Mouse (Mus musculus) E14TG2a.4 (cell line): Measurements from ENCODE around the gene Sectm1b.

Experiments used
- H3K27me3 ChIP-seq: 2 replicates; pipeline ENCODE4 v1.6.1; 2014; ENCODE audit warnings: low read length, control low read depth; ENCODE audit not compliant: insufficient read depth
- H3K36me3 ChIP-seq: 2 replicates; pipeline ENCODE4 v1.6.1; 2014; ENCODE audit warnings: low read length, control low read depth; ENCODE audit not compliant: insufficient read depth
- H3K4me1 ChIP-seq: replicated peaks from 2 replicates; pipeline ENCODE4 v1.6.1; 2014; ENCODE audit warnings: low read depth, low read length, control low read depth
- H3K4me3 ChIP-seq: replicated peaks from 2 replicates; pipeline ENCODE4 v1.5.1; 2014; ENCODE audit warnings: mild to moderate bottlenecking, low read length
- H3K9me3 ChIP-seq: 2 replicates; pipeline ENCODE4 v1.6.1; 2014; ENCODE audit warnings: low read length, control low read depth
- CTCF ChIP-seq: conservative IDR thresholded peaks from 2 replicates; pipeline ENCODE4 v1.5.1; 2014; ENCODE audit warnings: low read length
- NANOG ChIP-seq: IDR thresholded peaks from 2 replicates; pipeline ENCODE4 v1.6.1; 2014; ENCODE audit warnings: borderline replicate concordance, low read length, mixed read lengths
- POU5F1 ChIP-seq: IDR thresholded peaks from 2 replicates; pipeline ENCODE4 v1.6.1; 2014; ENCODE audit warnings: low read length, borderline replicate concordance

Sectm1b gene

GRCm38 (mm10) chr11:121004281-121004680 lies 59.1 kb downstream of the Sectm1b start:
- TF ChIP-seq CTCF (no peak), NANOG (no peak), POU5F1 (no peak)
- no peaks in the 10 kb centered on the region; the same call in 1 of the 2 replicates for H3K9me3 ChIP-seq
- H3K4me1 ChIP-seq, result peaks cover 21% of the 10 kb centered on the region
- no peak overlapping the region for H3K4me3 ChIP-seq
- no peaks in the 10 kb centered on the region for H3K36me3 ChIP-seq
- peaks cover 6% of the 10 kb centered on the region; the same call in 1 of the 2 replicates for H3K27me3 ChIP-seq
